Mouse (Mus musculus): ENCODE measurements around the gene Snip1.

Gene Snip1

DNA sequence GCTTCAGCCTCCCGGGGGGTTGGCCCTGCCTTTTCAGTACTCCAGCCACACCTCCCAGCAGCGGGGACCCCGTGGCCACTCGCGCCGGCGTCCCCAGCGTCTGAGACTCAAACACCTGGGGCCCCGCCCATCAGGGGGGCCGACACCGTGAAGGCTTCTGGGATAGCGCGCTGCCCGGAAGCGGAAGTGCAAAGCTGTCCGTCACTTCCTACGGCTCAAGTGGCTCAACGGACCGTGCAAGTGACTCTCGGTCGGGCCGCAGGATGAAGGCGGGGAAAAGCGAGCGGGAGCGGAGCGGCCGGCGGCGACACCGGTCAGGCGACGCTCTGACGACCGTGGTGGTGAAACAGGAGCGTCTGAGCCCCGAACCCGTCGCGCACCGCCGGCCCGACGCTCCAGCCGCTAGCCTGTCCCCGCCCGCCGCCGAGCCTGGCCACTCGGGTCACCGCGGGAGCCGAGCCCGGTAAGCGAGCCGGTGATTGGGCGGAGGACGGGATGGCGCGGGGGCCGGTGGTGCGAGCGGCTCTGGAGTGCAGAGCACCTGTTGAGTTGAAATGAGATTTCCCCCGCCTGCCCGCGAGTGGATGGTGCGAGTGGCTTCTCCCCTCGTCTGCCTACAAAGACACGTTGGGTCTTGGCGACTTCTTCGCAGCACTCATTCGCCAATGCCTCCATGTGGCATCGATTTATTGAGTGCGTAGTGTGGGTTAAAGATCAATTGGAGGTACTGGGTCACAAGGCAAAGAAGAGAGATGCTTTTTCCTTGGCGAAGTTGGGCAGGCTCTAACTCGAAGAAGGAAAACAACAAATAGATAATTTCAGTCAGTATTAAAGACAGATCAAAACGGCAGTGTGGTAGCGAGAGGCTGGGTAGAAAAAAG, at the start of gene Snip1:
TSS of gene Snip1 (plus strand) at position 183 of the 881 bp plus-strand sequence.
- DNase-seq (ENCODE audit: low spot score in 2 of 2), result peak; percentile 94

DNA sequence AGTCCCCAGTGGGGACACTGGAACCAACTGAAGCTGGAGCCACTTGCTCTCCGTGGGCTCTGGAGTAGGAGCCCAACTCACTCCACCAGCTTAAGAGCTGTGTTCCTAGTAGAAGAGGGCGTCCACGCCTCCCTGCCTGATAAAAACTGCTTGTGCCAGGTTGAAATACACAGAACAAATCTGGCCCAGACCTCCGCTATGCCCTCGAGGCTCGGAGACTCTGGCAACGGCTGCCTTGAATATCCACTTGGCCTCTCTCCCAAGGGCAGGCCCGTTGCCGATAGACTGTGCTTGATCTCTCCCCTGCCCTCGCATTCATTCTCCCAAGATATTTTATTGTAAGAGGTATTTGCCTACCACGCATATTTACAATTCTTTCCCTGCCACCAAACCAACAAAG, 49.0 kb upstream of the Snip1 start:
- DNase-seq (ENCODE audit: low spot score in 2 of 2), result peak; percentile 12 to 27

DNA sequence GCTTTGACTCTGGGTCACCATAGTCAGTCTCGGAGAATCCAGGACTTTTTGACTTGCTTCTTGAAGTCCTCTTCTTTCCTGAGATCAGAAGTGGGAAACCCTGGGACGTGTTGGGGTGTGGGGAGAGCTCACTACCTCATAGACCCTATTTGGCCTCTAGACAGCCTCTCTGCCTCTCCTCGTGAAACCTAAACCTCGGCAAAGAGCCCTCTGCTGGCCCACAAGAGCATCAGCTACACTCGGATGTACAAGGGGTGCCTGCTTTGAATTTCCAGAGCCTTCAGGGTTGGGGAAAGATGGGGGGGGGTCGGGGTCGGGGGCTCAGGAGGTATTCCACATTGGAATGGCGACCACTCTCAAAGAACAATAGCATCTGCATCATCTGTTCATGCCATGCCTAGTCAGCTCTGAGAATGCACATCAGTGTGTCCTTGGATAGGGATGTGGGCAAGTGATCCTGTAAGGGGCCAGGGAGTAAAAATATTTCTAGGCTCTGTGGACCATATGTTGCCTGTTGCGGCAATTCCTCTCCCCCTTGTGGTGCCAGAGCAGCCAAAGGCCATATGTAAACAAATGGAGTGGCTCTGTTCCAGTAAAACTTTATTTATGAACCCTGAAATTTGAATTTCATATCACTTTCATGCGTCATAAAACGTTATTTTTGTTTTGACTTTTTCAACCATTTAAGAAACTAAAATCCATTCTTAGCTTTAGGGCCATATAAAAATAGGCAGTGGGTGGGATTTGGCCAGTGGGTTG, 45.5 kb upstream of the Snip1 start:
- no peak for DNase-seq (ENCODE audit: low spot score in 2 of 2)

GRCm38 (mm10) chr4:125029891-125030614, 36.4 kb upstream of the Snip1 start:
- peak; percentile 92 to 94 for DNase-seq (ENCODE audit: low spot score in 2 of 2)

GRCm38 (mm10) chr4:125034341-125034740, 32.1 kb upstream of the Snip1 start:
- no peak for DNase-seq (ENCODE audit: low spot score in 2 of 2)

- DNase-seq (ENCODE audit: low spot score in 2 of 2), result peak; percentile 8 to 28
Observed at GRCm38 (mm10) chr4:125044454-125044853, 22.0 kb upstream of the Snip1 start.

DNA sequence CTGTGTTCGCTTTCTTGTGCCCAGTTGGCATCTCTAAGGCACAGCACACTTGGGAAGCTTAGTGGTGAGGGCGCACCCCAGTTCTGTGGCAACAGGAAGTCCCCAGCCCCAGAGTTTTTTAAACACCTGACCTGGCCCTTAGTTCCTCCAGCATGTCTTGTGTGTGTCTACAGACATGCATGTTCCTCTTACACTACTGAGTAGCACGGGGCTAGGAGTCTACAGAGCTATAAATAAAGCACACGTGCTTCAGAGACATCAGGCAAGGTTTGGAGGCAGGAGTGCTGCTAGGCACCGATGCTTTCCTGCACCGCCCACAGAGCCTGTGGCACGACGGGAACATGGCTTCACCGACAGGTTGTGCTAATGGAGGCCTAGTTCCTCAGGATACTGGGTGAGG, 11.1 kb upstream of the Snip1 start:
- no peak for DNase-seq (ENCODE audit: low spot score in 2 of 2)

- no peak for DNase-seq (ENCODE audit: low spot score in 2 of 2)
Observed at GRCm38 (mm10) chr4:125056476-125056875, 10.0 kb upstream of the Snip1 start.

DNA sequence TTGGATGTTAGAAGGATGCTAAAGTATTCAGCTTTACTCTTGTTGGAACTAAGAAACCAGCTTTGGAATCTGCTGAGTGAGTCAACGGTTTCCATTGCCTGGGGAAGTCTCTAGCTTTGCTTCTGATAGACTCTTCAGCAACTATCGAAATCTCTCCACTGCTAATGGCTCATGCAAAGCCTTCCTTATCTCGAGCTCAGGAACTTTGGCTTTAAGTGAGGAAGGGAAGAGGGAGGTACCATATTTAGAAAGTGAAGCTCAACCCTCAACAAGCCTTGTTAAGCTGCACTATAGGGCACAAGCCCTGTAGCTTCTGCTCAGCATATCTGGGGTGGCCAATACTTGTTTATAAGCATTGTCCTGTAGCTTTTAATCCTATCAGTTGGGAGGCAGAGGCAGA, 9.2 kb upstream of the Snip1 start:
- DNase-seq (ENCODE audit: low spot score in 2 of 2), result no peak

GRCm38 (mm10) chr4:125058033-125058432, 8.4 kb upstream of the Snip1 start:
- DNase-seq (ENCODE audit: low spot score in 2 of 2), result no peak

- DNase-seq (ENCODE audit: low spot score in 2 of 2), result peak; percentile 12 to 27
Observed at GRCm38 (mm10) chr4:125059025-125059424, 7.4 kb upstream of the Snip1 start.

GRCm38 (mm10) chr4:125063829-125064228, 2.6 kb upstream of the Snip1 start:
- DNase-seq (ENCODE audit: low spot score in 2 of 2), result no peak

DNA sequence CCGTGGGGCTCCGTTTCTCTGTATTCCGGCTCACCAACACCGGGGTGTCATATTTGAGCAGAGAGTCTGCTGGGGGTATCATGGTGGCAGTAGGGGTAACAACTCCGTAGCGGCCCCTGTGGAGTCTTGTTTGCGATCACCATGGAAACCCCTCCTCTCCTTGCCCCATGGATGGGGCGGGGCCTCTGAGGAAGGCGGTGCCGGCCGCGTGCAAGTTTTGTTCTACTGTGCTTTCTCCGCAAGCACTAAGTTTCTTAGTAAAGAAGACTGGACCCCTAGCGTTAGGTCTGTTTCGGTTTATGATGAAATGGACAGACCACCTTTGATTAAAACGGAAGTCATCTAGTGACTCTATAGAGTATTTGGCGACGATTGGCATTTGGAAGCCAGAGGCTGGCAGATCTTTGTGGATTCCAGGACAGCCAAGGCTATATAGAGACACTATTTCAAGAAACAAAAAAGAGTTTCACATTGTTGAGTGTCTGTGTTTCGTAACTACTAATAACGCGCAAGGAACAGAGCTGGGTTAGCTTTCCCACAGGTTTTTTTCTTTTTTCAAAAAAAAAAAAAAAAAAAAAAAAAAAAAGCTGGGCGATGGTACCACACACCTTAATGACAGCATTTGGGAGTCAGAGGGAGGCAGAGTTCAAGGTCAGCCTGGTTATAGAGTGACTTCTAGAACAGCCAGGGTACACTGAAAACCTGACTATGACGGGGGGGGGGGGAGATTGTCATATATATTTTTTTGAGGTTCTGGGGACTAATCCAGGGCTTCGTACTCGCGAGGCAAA, 760 bp upstream of the Snip1 start, which contains the start of gene Dnali1:
TSS of gene Dnali1 (minus strand) at position 187 of the 791 bp plus-strand sequence.
- DNase-seq (ENCODE audit: low spot score in 2 of 2), result peak; percentile 59 to 68

GRCm38 (mm10) chr4:125077700-125078099, 11.2 kb downstream of the Snip1 start:
- DNase-seq (ENCODE audit: low spot score in 2 of 2), result no peak

- DNase-seq (ENCODE audit: low spot score in 2 of 2), result no peak
Observed at GRCm38 (mm10) chr4:125078698-125079097, 12.2 kb downstream of the Snip1 start.

DNA sequence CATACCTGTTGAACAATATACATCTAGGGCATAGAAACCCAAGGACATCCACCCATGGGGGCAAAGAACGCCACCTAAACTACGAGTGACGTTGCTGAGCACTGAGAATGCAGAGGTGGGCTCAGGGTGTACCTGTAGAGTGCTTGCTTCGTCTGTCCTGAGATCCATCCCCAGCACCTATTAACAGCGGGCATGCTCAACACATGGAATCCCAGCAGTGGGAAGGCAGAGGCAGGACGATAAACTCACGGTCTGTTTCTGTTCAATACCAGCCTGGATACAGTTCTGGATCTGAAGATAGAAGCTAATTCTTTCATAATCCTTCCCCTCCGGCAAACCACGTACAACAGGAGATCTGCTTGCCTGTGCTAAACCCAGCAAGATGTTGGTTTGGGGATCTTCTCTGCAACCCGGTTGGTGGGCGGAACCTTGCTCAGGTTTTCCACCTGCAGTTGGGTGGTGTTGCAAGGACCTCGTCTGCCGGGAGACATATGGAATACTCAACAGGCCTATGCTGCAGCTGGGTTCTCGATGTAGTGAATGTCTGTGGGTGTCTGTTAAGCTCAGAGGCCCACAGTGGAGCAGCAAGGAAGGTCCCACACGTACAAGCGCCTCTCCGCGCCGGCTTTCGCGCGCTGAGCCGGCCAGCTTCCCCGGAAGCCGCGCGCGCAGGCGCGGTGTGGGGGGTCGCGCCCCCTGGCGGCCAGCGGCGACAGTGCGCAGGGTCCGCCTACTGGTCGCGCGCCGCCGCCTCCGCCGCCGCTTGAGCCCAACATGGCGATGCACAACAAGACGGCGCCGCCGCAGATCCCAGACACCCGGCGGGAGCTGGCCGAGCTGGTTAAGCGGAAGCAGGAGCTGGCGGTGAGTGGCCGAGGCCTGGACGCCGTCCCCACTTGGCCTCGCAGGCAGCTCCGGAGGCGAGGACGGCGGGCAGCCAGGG, 18.2 kb downstream of the Snip1 start, which contains the start of gene Meaf6:
TSS of gene Meaf6 (plus strand) at position 732 of the 943 bp plus-strand sequence.
- DNase-seq (ENCODE audit: low spot score in 2 of 2), result peak; percentile 90 to 91

- DNase-seq (ENCODE audit: low spot score in 2 of 2), result no peak
Observed at GRCm38 (mm10) chr4:125085346-125085841, 18.9 kb downstream of the Snip1 start.

DNA sequence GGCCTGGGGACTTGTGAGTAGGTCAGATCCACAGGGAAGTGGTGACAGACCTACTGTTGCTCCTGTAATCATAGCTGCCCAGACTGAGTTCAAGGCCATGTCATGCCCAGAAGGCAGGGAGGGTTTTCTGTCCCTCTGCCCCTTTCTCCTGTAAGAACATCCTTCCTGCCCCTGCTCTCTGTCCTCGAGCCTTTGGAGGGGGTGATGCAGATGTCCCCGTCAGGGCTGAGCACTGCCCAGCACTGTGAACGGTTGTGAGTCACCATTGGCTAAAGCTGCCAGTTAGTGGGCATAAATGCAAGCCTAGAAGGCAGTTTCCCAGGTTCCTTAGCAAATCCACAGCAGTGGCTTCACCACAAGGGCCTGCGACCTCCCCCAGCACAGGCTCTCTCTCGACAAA, 26.6 kb downstream of the Snip1 start:
- no peak for DNase-seq (ENCODE audit: low spot score in 2 of 2)

DNA sequence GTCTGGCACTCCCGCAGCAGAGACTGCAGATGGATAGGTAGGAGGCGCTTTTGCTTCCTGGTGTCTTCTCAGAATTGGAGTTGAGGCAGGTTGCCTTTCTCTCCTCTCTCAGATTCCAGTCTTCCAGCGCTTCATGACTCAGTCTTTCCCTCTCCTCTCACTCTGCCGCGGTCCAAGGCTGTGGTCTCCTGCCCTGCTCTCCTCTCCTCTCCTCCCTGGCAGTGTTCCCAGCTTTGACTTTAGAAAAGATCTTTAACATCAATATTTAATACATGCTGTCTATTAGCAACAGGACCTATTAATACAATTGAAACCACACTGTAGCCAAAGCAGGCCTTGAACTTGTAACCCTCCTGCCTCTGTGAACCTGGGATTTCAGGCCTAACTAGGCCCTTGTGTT, 29.6 kb downstream of the Snip1 start:
- no peak for DNase-seq (ENCODE audit: low spot score in 2 of 2)

- no peak for DNase-seq (ENCODE audit: low spot score in 2 of 2)
Observed at GRCm38 (mm10) chr4:125097412-125097811, 30.9 kb downstream of the Snip1 start.

Measured in heart, adult 9 months (tissue).